Mouse (Mus musculus) liver, postnatal 0 days (tissue): ENCODE measurements at regions not wholly inside any gene's neighbourhood (a gene's known extent, or its start where the extent isn't known, plus 50 kb on each side); places are given as distances from the start of the nearest gene placed in this dataset.
A peak's percentile ranks its signal among the peaks of the same experiment; 100 is the strongest.

Experiments used
- ATAC-seq: fragments of 200-750 bp; cut with Nextera tagmentation; 2 replicates; pipeline ENCODE4 v1.8.0; 2017; ENCODE audit warnings: mild to moderate bottlenecking, moderate library complexity
- DNase-seq: peaks from one replicate; pipeline ENCODE4 v3.0.0-alpha.2; 2016
- H3K27ac ChIP-seq: fragments of 300-500 bp; sonication (generic); 2 replicates; pipeline ENCODE4 v1.5.1; 2014; ENCODE audit warnings: antibody characterized with exemption, moderate library complexity, mild to moderate bottlenecking, low read depth
- H3K27me3 ChIP-seq: fragments of 300-500 bp; sonication (generic); 2 replicates; pipeline ENCODE4 v1.6.1; 2014; ENCODE audit warnings: low read length, control low read depth, mixed read lengths; ENCODE audit not compliant: insufficient read depth
- H3K36me3 ChIP-seq: fragments of 300-500 bp; sonication (generic); replicated peaks from 2 replicates; pipeline ENCODE4 v1.6.1; 2014; ENCODE audit warnings: mild to moderate bottlenecking, control low read depth, low read length, moderate library complexity, mixed read lengths; ENCODE audit not compliant: insufficient read depth
- H3K4me1 ChIP-seq: fragments of 300-500 bp; sonication (generic); 2 replicates; pipeline ENCODE4 v1.6.1; 2014; ENCODE audit warnings: antibody characterized with exemption, mild to moderate bottlenecking, control low read depth; ENCODE audit not compliant: insufficient read depth
- H3K4me2 ChIP-seq: fragments of 300-500 bp; sonication (generic); 2 replicates; pipeline ENCODE4 v1.6.1; 2014; ENCODE audit warnings: low read depth, mild to moderate bottlenecking, low read length, moderate library complexity, mixed read lengths
- H3K4me3 ChIP-seq: fragments of 300-500 bp; sonication (generic); 2 replicates; pipeline ENCODE4 v1.5.1; 2014; ENCODE audit warnings: low read depth, low read length
- H3K9ac ChIP-seq: fragments of 300-500 bp; sonication (generic); replicated peaks from 2 replicates; pipeline ENCODE4 v1.6.1; 2014; ENCODE audit warnings: mild to moderate bottlenecking, moderate library complexity
- H3K9me3 ChIP-seq: fragments of 300-500 bp; sonication (generic); 2 replicates; pipeline ENCODE4 v1.6.1; 2016; ENCODE audit warnings: mild to moderate bottlenecking, control low read depth, low read length, mixed read lengths
- CTCF ChIP-seq: sonication (generic); IDR thresholded peaks from 2 replicates; pipeline ENCODE4 v1.5.1; 2016; ENCODE audit warnings: antibody characterized with exemption, low read depth
- EP300 ChIP-seq: IDR thresholded peaks from 2 replicates; pipeline ENCODE4 v1.6.1; 2016; ENCODE audit warnings: antibody characterized with exemption, low read depth, mild to moderate bottlenecking
- WGBS: fragments of 180-500 bp; shearing (Covaris S2); extraction: QIAGEN DNeasy Blood & Tissue Kit; methylation state at CpG from one replicate; pipeline ENCODE4 v1.1.7; 2014; ENCODE audit not compliant: insufficient replicate concordance; 5-methylcytosine and 5-hydroxymethylcytosine counted together

DNA sequence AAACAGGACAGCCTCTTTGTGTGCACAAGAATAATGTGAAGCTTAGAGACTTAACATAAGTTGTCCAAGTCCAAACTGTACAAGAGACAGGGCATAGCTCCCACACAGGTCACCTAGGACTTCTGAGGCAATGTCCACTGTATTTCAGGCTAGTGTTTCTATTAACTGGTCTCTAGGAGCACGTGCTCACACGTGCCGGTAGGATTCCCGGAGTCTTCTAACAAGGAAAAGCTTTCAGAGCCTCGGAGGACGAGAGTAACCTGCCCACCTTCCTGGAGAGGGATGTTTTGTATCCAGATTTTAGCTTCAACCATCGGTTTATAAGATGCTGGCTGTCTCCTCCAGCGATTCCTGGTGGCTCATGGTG, 86.8 kb downstream of the Kctd15 start:
- Histone ChIP-seq H3K27ac (no peak overlapping the region), H3K4me2 (no peak overlapping the region; the same call in 1 of the 2 replicates), H3K4me3 (no peak overlapping the region), H3K9ac (no peak overlapping the region), H3K36me3 (no peaks in the 10 kb centered on the region), H3K4me1 (peaks cover 8% of the 10 kb centered on the region), H3K9me3 (no peaks in the 10 kb centered on the region), H3K27me3 (0 out of 2 replicates have a peak, but pooled peaks cover 11% of the 10 kb centered on the region)
- TF ChIP-seq CTCF (no peak), EP300 (no peak)
- 37% methylated on average over 8 of the region's 8 CpGs for WGBS
- DNase-seq (no peak), ATAC-seq (no peak)

DNA sequence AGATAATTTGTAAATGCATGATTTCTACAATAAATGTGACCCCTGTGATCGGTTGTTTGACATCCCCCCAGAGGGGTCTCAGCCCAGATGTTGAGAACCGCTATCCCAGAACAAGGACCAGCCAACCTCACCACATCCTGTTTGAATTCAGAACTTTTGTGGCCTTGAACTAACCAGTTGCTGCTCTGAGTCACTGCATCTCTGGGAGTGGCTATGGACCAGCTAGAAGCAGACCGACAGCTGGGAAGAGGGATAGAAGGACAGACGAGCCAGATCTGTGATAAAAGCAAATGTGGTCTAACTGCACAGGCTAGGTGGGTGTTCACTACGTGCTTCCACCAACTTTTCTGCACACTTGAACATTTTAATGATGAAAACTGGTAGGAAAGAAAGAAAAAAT, 89.0 kb downstream of the Kctd15 start:
- Histone ChIP-seq H3K4me3 (no peak overlapping the region), H3K27ac (no peak overlapping the region), H3K9ac (no peak overlapping the region), H3K9me3 (no peaks in the 10 kb centered on the region), H3K4me1 (peaks cover 8% of the 10 kb centered on the region), H3K36me3 (no peaks in the 10 kb centered on the region), H3K27me3 (0 out of 2 replicates have a peak, but pooled peaks cover 11% of the 10 kb centered on the region), H3K4me2 (no peak overlapping the region)
- no peak for ATAC-seq
- 38% methylated on average over 5 of the region's 5 CpGs for whole genome bisulfite sequencing
- DNase-seq: no peak
- TF ChIP-seq EP300 (no peak), CTCF (no peak)

DNA sequence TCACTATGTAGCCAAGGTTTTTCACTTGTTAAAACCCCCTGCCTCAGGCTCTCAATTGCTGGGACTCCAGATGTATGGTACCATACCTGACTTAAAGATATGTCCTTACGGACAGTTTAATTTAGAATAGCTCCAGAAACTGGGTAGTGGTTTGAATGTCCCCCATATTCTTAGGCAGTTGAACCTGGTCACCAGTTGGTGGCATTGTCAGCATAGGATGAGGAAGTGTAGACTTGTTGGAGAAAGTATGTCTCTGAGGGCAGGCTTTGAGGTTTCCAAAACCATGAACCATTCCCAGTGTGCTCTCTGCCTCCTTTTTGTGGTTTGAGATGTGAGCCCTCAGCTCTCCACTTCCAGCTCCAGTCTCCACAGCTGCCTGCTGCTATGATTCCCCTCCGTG, 94.4 kb downstream of the Kctd15 start:
- Histone ChIP-seq H3K9me3 (no peaks in the 10 kb centered on the region), H3K27me3 (no peaks in the 10 kb centered on the region), H3K4me1 (no peaks in the 10 kb centered on the region), H3K36me3 (no peaks in the 10 kb centered on the region), H3K9ac (no peak overlapping the region), H3K4me2 (no peak overlapping the region), H3K27ac (no peak overlapping the region), H3K4me3 (no peak overlapping the region)
- no peak for ATAC-seq
- no peak for DNase-seq
- TF ChIP-seq EP300 (no peak), CTCF (peak; percentile 9; the same call in 1 of the 2 replicates)
- WGBS: 62% methylated on average over 2 of the region's 2 CpGs

DNA sequence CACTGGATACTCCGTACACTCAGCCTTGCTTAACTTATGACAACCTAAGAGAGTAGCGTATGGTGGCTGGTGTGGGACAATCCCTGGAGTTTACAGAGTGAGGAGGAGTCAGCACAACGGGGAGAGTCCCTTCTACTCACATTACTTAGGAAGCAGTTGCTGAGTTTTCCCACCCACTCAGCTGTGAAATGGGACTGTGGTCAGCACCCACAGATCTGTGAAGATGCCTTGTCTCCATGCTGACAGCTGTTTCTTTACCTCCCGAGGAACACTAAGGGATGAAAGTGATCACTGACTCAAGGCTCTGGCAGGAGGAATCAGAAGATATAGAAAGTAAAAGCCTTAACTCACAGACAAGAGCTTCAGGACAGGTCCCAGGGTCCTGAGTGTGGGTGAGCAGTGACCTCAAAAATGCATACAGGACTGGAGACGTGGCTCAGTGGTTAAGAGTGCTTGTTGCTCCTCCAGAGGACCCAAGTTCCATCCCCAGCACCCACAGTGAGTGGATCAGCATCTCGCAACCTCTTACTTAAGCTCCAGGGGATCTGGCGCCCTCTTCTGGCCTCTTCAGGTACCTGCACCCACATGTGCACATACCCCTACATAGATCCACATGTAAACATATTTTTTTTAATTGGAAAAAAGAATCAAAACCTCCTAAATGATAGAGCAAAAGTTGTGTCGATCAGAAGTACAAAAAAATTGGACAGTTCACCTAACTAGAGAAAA, 97.8 kb downstream of the Kctd15 start:
- TF ChIP-seq EP300 (no peak), CTCF (peak; percentile 26)
- Histone ChIP-seq H3K27ac (no peak overlapping the region), H3K9ac (no peak overlapping the region), H3K4me1 (no peaks in the 10 kb centered on the region), H3K27me3 (no peaks in the 10 kb centered on the region), H3K36me3 (no peaks in the 10 kb centered on the region), H3K4me3 (no peak overlapping the region), H3K9me3 (no peaks in the 10 kb centered on the region), H3K4me2 (no peak overlapping the region)
- WGBS: 71% methylated on average over 8 of the region's 8 CpGs
- DNase-seq: no peak
- no peak for ATAC-seq

DNA sequence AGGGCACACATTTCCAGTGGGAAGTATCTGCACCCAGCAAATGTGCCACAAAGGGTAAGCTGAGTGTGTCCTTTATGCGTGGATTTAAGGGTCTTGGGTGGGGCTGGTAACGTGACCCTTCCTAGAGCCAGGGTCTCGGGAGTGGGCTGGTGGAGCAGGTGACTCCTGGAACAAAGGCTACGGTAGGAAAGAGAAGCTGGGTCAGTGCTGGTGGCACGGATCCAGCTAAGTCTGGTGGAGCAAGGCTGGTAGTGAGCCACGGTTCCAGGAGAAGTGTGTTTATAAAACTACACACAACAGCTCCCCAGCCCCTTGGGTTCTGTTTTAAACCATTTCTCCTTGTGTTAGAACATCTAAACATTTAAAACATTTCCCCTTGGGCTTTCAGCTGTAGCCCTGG, 101.3 kb downstream of the Kctd15 start:
- H3K36me3 ChIP-seq: no peaks in the 10 kb centered on the region
- TF ChIP-seq CTCF: no peak
- TF ChIP-seq EP300: no peak
- no peak overlapping the region for H3K4me2 ChIP-seq
- ATAC-seq (no peak), DNase-seq (no peak)
- H3K9ac ChIP-seq: no peak overlapping the region
- no peak overlapping the region for H3K4me3 ChIP-seq
- H3K27ac ChIP-seq: no peak overlapping the region
- WGBS: 63% methylated on average over 6 of the region's 6 CpGs
- H3K9me3 ChIP-seq: no peaks in the 10 kb centered on the region
- H3K27me3 ChIP-seq: no peaks in the 10 kb centered on the region
- H3K4me1 ChIP-seq: no peaks in the 10 kb centered on the region

DNA sequence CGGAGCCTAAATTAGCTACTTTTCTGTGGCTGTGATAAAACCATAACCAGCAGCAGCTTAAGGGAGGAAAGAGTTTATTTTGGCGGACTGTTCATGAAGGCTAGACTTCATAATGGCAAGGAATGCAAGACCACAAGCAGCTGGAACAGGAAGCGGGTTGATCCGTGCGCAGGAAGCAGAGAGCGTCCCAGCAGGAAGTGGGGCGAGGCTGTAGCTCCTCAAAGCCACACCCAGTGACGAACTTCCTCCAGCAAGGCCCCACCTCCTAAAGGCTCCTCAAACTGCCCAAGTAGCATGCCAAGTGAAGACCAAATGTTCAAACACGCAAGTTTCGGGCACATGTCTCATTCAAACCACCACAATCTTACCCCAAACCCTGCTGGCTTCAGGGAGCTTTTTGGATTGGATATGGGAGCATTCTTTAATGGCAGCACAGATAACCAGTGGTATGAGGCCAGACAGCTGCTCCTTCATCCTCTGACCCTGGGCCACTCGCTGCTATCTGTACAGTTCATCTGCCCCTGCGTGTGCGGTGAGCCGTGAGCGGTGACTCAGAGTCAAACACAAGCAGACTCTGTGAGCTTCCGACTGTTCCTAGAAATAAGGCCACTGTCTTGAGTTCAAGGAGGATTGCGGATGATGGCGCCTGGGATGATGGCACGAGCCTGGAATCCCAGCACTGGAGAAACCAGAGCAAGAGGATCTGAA, 109.8 kb downstream of the Kctd15 start:
- DNase-seq (no peak), ATAC-seq (no peak)
- no peaks in the 10 kb centered on the region for H3K9me3 ChIP-seq
- H3K36me3 ChIP-seq: no peaks in the 10 kb centered on the region
- no peak overlapping the region for H3K4me3 ChIP-seq
- H3K27ac ChIP-seq: no peak overlapping the region
- H3K4me2 ChIP-seq: no peak overlapping the region
- no peak overlapping the region for H3K9ac ChIP-seq
- no peaks in the 10 kb centered on the region for H3K4me1 ChIP-seq
- TF ChIP-seq EP300 (no peak), CTCF (no peak)
- H3K27me3 ChIP-seq: no peaks in the 10 kb centered on the region
- WGBS: 67% methylated on average over 19 of the region's 19 CpGs
